Mouse (Mus musculus) E14TG2a.4 (cell line): ENCODE results near the gene Mamstr.
"Not testable (repeated sequence)": the region's sequence is repeated elsewhere in the genome, so short reads cannot be mapped to it uniquely, and the experiment has no call there.

Experiments used
- H3K27me3 ChIP-seq: 2 replicates; pipeline ENCODE4 v1.6.1; 2014; ENCODE audit warnings: low read length, control low read depth; ENCODE audit not compliant: insufficient read depth
- H3K36me3 ChIP-seq: 2 replicates; pipeline ENCODE4 v1.6.1; 2014; ENCODE audit warnings: low read length, control low read depth; ENCODE audit not compliant: insufficient read depth
- H3K4me1 ChIP-seq: replicated peaks from 2 replicates; pipeline ENCODE4 v1.6.1; 2014; ENCODE audit warnings: low read depth, low read length, control low read depth
- H3K4me3 ChIP-seq: replicated peaks from 2 replicates; pipeline ENCODE4 v1.5.1; 2014; ENCODE audit warnings: mild to moderate bottlenecking, low read length
- H3K9me3 ChIP-seq: 2 replicates; pipeline ENCODE4 v1.6.1; 2014; ENCODE audit warnings: low read length, control low read depth
- CTCF ChIP-seq: conservative IDR thresholded peaks from 2 replicates; pipeline ENCODE4 v1.5.1; 2014; ENCODE audit warnings: low read length
- NANOG ChIP-seq: IDR thresholded peaks from 2 replicates; pipeline ENCODE4 v1.6.1; 2014; ENCODE audit warnings: borderline replicate concordance, low read length, mixed read lengths
- POU5F1 ChIP-seq: IDR thresholded peaks from 2 replicates; pipeline ENCODE4 v1.6.1; 2014; ENCODE audit warnings: low read length, borderline replicate concordance

Gene Mamstr

DNA sequence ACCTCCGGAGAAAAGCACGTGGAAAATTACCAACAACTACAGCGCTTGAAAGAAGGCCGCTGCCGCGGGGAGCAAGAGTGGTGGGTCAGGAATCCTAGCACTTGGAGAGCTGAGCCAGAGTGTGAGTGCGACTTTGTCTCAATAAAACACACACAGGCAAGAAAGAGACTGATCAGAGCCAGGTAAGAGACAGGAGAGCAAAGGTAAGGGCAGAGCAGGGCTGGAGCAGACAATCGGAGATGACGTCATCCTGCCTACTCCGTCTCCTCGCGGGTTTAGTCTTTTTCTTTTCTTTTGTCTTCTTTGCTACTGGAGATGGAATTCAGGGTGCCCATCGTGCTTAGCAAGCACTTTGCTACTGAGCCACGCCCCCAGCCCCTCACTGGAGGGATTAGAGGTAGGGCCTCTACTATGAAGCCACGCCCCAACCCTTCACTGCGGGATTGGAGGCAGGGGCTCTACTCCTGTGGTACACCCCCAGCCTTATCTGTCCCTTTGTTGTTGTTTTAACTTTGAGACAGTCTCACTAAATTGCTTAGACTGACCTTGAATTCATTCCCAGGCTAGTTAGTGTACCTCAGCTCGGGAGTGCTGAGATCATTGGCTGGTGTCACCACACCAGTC, 14.8 kb downstream of the Mamstr start:
- Histone ChIP-seq H3K9me3 (peaks cover 29% of the 10 kb centered on the region), H3K4me1 (peaks cover 36% of the 10 kb centered on the region), H3K27me3 (peaks cover 18% of the 10 kb centered on the region), H3K36me3 (no peaks in the 10 kb centered on the region), H3K4me3 (no peak overlapping the region)
- TF ChIP-seq POU5F1 (no peak), CTCF (no peak), NANOG (no peak)

DNA sequence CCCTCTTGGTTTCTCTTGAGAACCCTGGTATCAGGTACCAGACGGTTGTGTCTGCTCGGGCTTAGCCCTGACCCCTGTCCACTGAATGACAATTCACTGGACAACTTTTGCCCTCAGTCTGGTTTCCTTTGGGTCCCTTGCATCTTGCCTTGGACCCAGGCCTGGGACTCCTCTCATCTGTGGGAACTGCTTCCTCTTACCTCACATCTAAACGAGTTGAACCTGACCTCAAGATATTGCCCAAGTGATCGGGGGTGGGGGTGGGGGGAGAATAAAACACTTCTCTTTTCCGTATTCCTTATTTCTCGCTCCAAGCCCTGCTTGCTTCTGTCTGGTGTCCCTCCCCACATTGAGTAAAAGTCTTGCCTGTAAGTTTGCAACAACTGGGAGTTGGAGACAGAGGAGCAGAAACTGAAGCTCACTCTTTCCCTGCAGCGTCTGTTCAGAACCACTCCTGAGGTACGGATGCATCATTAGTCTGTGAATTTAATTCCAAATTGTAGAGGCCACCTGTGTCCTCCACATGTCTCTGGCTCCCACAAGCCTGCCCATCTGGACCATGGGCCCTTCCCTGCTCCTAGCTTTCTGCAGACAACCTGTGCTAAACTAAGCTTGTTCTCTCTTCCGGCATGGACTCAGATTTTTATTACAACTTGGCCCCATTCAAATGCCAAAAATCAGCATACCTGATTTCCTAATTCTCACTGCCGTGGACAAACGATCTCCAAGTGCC, 21.1 kb downstream of the Mamstr start:
- peaks cover 47% of the 10 kb centered on the region for H3K9me3 ChIP-seq
- H3K36me3 ChIP-seq = no peaks in the 10 kb centered on the region
- H3K4me1 ChIP-seq = peaks cover 31% of the 10 kb centered on the region
- TF ChIP-seq CTCF (no peak), NANOG (no peak), POU5F1 (no peak)
- 0 out of 2 replicates have a peak, but pooled peaks cover 13% of the 10 kb centered on the region for H3K27me3 ChIP-seq
- H3K4me3 ChIP-seq = no peak overlapping the region

GRCm38 (mm10) chr7:45661702-45662101, 21.9 kb downstream of the Mamstr start:
- H3K4me3 ChIP-seq, H3K36me3 ChIP-seq: not testable (repeated sequence)
- Histone ChIP-seq H3K9me3 (peaks cover 45% of the 10 kb centered on the region), H3K27me3 (0 out of 2 replicates have a peak, but pooled peaks cover 13% of the 10 kb centered on the region), H3K4me1 (peaks cover 37% of the 10 kb centered on the region)

DNA sequence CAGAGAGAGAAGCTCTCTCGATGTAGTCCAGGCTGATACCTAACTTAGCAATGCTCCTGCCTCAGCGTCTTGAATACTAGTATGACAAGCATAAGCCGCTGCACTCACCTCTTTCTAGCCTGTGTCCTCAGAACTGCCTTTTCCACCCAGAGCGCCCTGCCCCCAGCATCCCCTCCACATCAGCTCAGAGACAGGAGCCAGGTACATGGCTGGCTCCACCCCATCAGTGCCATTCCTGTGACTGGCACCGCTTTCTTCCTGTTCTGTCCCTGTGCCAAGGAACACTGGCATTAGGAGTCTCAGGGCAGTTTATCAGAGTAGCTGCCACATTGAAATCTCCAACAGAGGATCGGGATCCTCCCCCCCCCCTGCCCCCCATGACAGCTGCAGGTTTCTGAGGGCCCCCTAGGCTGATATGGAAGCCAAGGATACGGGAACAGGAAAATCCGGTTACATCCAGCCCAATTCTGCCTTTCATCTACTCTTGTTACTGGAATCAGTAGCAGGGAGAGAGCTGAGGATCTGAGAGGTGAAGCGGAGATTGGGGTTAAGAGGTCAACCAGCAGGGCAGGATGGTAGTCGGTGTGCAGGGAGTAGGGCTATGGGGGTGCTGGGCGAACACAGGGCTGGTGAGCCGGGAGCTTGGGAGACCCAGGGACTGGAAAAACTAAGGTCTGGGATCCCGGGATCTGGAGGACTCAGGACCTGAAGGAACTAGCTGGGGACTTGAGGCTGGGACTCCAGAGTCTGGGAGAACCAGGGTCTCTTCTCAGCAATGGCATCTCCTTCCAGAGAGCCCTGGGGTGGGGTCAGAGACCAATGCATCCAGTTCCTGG, 25.7 kb downstream of the Mamstr start:
- Histone ChIP-seq H3K36me3 (no peaks in the 10 kb centered on the region), H3K4me1 (peaks cover 37% of the 10 kb centered on the region), H3K4me3 (no peak overlapping the region), H3K27me3 (0 out of 2 replicates have a peak, but pooled peaks cover 13% of the 10 kb centered on the region), H3K9me3 (peaks cover 21% of the 10 kb centered on the region)
- no peak for TF ChIP-seq NANOG
- no peak for TF ChIP-seq CTCF
- no peak for TF ChIP-seq POU5F1

- Histone ChIP-seq H3K27me3 (0 out of 2 replicates have a peak, but pooled peaks cover 13% of the 10 kb centered on the region), H3K9me3 (peaks cover 15% of the 10 kb centered on the region), H3K4me3 (no peak within 1 kb of the TSS), H3K4me1 (peaks cover 37% of the 10 kb centered on the region), H3K36me3 (no peaks in the 10 kb centered on the region)
- TF ChIP-seq CTCF (no peak), NANOG (no peak), POU5F1 (no peak)
Observed at GRCm38 (mm10) chr7:45666161-45666560, 26.4 kb downstream of the Mamstr start, which contains the start of gene Fut2. TSS of gene Fut2 (minus strand) at chr7:45666394.

DNA sequence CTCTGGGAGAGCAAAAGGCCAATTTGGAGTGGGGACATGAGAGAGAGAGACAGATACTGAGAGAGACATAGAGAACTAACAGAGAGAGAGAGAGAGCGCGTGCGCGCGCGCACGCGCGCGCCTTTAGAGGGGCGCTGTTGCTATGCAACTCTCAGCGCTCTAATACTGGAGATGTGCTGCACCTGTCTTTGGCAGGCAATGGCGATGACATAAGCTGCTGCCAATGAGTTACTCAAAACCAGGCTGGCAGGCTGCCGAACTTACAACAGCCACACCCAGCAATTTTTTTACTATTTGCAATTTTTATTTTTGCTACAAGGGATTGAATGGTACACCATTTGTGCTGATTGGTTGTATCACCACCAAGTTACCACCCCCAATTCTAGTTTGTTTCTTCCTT, 28.0 kb downstream of the Mamstr start:
- TF ChIP-seq NANOG (no peak), CTCF (no peak), POU5F1 (no peak)

GRCm38 (mm10) chr7:45668921-45669320, 29.1 kb downstream of the Mamstr start:
- no peak overlapping the region for H3K4me3 ChIP-seq
- peak; percentile 54 for TF ChIP-seq CTCF
- no peak for TF ChIP-seq NANOG
- H3K9me3 ChIP-seq = peaks cover 13% of the 10 kb centered on the region
- H3K4me1 ChIP-seq = peaks cover 27% of the 10 kb centered on the region
- H3K27me3 ChIP-seq = peaks cover 16% of the 10 kb centered on the region; the same call in 1 of the 2 replicates
- no peaks in the 10 kb centered on the region for H3K36me3 ChIP-seq

More for the DNA sequence above, 28.0 kb downstream of the Mamstr start:
- no peaks in the 10 kb centered on the region for H3K36me3 ChIP-seq
- H3K27me3 ChIP-seq = peaks cover 13% of the 10 kb centered on the region; the same call in 1 of the 2 replicates
- H3K4me3 ChIP-seq = no peak overlapping the region
- peaks cover 37% of the 10 kb centered on the region for H3K4me1 ChIP-seq
- peaks cover 13% of the 10 kb centered on the region for H3K9me3 ChIP-seq

GRCm38 (mm10) chr7:45677627-45678295, 38.0 kb downstream of the Mamstr start:
- Histone ChIP-seq H3K4me3 (no peak overlapping the region), H3K27me3 (peaks cover 33% of the 10 kb centered on the region), H3K36me3 (no peaks in the 10 kb centered on the region; the same call in 1 of the 2 replicates), H3K9me3 (no peaks in the 10 kb centered on the region), H3K4me1 (peaks cover 16% of the 10 kb centered on the region)
- no peak for TF ChIP-seq NANOG
